Mouse (Mus musculus): ENCODE results near the gene Wasl. TPM values are rescaled to one million over a fixed set of nuclear protein-coding genes. Genes with fewer than 3 reads are reported as not detected.

Wasl gene
- total RNA-seq, 2 experiments from 2014 or later = 58.2 to 67.7 TPM

GRCm38 (mm10) chr6:24564081-24564480, 100.7 kb downstream of the Wasl start:
- no peak for DNase-seq (ENCODE audit: low spot score in 2 of 2)

Other genes starting within 250 kb of the Wasl start
- under 1 TPM; 0.34 to 0.51 TPM for gene Iqub, start 149.9 kb downstream of the Wasl start, total RNA-seq (2021)
- 100 to 1,000 TPM; 226 to 253 TPM for gene Ndufa5, start 137.0 kb downstream of the Wasl start, total RNA-seq (2021)
- under 1 TPM in 1 of 2 experiments, not detected in 1; 0.28 TPM for gene Asb15, start 136.9 kb downstream of the Wasl start, total RNA-seq (2021)
- 1 to 10 TPM; 1.8 to 8.0 TPM for gene Lmod2, start 67.2 kb downstream of the Wasl start, total RNA-seq (2021)
- not detected for gene Hyal6, start 68.2 kb upstream of the Wasl start, total RNA-seq (2021)
- gene Hyal4, start 83.3 kb upstream of the Wasl start, total RNA-seq (2021) = not detected
- not detected for gene Spam1, start 126.2 kb upstream of the Wasl start, total RNA-seq (2021)
- gene Hyal5, start 193.0 kb upstream of the Wasl start, total RNA-seq (2021) = not detected